Mouse (Mus musculus): Measurements from ENCODE around the gene Hsd17b13.
"Not testable (repeated sequence)": the region's sequence is repeated elsewhere in the genome, so short reads cannot be mapped to it uniquely, and the experiment has no call there.

The Hsd17b13 gene

GRCm38 (mm10) chr5:103977297-103977696 is at the start of gene Hsd17b13:
Gene Hsd17b13, minus strand, starts transcription at chr5:103977410.
- no peak for DNase-seq (ENCODE audit: low spot score in 2 of 2)

- DNase-seq (ENCODE audit: low spot score in 2 of 2), result no peak
These were observed 48.1 kb upstream of the Hsd17b13 start for GRCm38 (mm10) chr5:104025245-104025854.

GRCm38 (mm10) chr5:104024762-104025161 is 47.6 kb upstream of the Hsd17b13 start:
- DNase-seq (ENCODE audit: low spot score in 2 of 2), result no peak

- not testable (repeated sequence) for DNase-seq (ENCODE audit: low spot score in 2 of 2)
These were observed 47.0 kb upstream of the Hsd17b13 start for GRCm38 (mm10) chr5:104024193-104024592.

- DNase-seq (ENCODE audit: low spot score in 2 of 2), result no peak
These were observed 46.2 kb upstream of the Hsd17b13 start for GRCm38 (mm10) chr5:104023289-104024020.

GRCm38 (mm10) chr5:104022558-104022957 is 45.3 kb upstream of the Hsd17b13 start:
- DNase-seq (ENCODE audit: low spot score in 2 of 2), result no peak

- peak; percentile 51 to 67 for DNase-seq (ENCODE audit: low spot score in 2 of 2)
These were observed 44.6 kb upstream of the Hsd17b13 start, which contains the start of gene Hsd17b11 for GRCm38 (mm10) chr5:104021597-104022378. Gene Hsd17b11, minus strand, starts transcription at chr5:104021919.

- no peak for DNase-seq (ENCODE audit: low spot score in 2 of 2)
These were observed 34.2 kb upstream of the Hsd17b13 start for GRCm38 (mm10) chr5:104011419-104011818.

GRCm38 (mm10) chr5:104010261-104010660 is 33.1 kb upstream of the Hsd17b13 start:
- DNase-seq (ENCODE audit: low spot score in 2 of 2), result no peak

GRCm38 (mm10) chr5:104009421-104009820 is 32.2 kb upstream of the Hsd17b13 start:
- no peak for DNase-seq (ENCODE audit: low spot score in 2 of 2)

GRCm38 (mm10) chr5:104007801-104008200 is 30.6 kb upstream of the Hsd17b13 start:
- DNase-seq (ENCODE audit: low spot score in 2 of 2), result no peak

- DNase-seq (ENCODE audit: low spot score in 2 of 2), result no peak
These were observed 29.6 kb upstream of the Hsd17b13 start for GRCm38 (mm10) chr5:104006811-104007210.

- DNase-seq (ENCODE audit: low spot score in 2 of 2), result no peak
These were observed 26.7 kb upstream of the Hsd17b13 start for GRCm38 (mm10) chr5:104003955-104004354.

- DNase-seq (ENCODE audit: low spot score in 2 of 2), result no peak
These were observed 26.2 kb upstream of the Hsd17b13 start for GRCm38 (mm10) chr5:104003256-104003931.

- DNase-seq (ENCODE audit: low spot score in 2 of 2), result no peak
These were observed 25.5 kb upstream of the Hsd17b13 start for GRCm38 (mm10) chr5:104002549-104003255.

GRCm38 (mm10) chr5:103999738-104000137 is 22.5 kb upstream of the Hsd17b13 start:
- DNase-seq (ENCODE audit: low spot score in 2 of 2), result peak; percentile 45 to 69

- DNase-seq (ENCODE audit: low spot score in 2 of 2), result no peak
These were observed 21.5 kb upstream of the Hsd17b13 start for GRCm38 (mm10) chr5:103998739-103999138.

- no peak for DNase-seq (ENCODE audit: low spot score in 2 of 2)
These were observed 18.0 kb upstream of the Hsd17b13 start for GRCm38 (mm10) chr5:103995181-103995580.

GRCm38 (mm10) chr5:103994669-103995068 is 17.5 kb upstream of the Hsd17b13 start:
- DNase-seq (ENCODE audit: low spot score in 2 of 2), result no peak

- no peak for DNase-seq (ENCODE audit: low spot score in 2 of 2)
These were observed 16.4 kb upstream of the Hsd17b13 start for GRCm38 (mm10) chr5:103993601-103994000.

- no peak for DNase-seq (ENCODE audit: low spot score in 2 of 2)
These were observed 15.6 kb upstream of the Hsd17b13 start for GRCm38 (mm10) chr5:103992831-103993230.

Data from frontal cortex, postnatal 14 days (tissue).